Mouse (Mus musculus): ENCODE measurements around the gene Dbndd2. TPM values are rescaled to one million over a fixed set of nuclear protein-coding genes. Genes with fewer than 3 reads are reported as not detected.

Gene Dbndd2
- polyA plus RNA-seq, 1 experiment from 2014 or later = 13.1 TPM

DNA sequence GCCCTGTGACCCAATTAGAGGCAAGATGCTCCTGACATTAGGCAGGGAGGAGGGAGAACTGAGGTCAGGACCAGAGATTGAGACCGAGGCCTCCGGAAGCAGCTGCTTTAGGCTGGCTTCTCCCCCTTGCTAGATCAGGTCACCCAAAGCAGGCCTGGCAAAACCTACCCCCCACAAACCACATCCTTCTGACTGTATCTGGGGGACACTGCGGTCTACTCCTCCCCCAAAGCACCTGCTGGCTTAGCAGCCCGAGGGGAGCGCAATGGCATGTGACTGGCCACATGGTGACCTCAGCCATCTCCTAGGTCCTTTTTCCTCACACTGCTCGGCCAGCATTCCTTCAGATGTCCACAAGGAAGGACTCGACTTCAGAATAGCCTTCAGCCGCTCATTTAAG is 44.8 kb upstream of the Dbndd2 start:
- Histone ChIP-seq H3K4me1 (ENCODE audit: control insufficient read depth in 2 of 2, insufficient read depth in 2 of 2, low read length in 2 of 2) (peaks cover 25 to 61% of the 10 kb centered on the region in 2 experiments), H3K27ac (replicated peaks in 1 of 2; ENCODE audit: control insufficient read depth in 1 of 2, insufficient read depth in 1 of 2, low read depth in 2 of 2, low read length in 2 of 2) (no peak overlapping the region), H3K4me2 (ENCODE audit: low read length) (peak overlapping the region; percentile 86), H3K9me3 (ENCODE audit: control insufficient read depth, low read length) (no peaks in the 10 kb centered on the region), H3K27me3 (ENCODE audit: control insufficient read depth, insufficient read depth, low read length) (no peaks in the 10 kb centered on the region), H3K9ac (ENCODE audit: low read length) (peak overlapping the region; percentile 87; the same call in 1 of the 2 replicates), H3K36me3 (ENCODE audit: control insufficient read depth, insufficient read depth, low read length) (no peaks in the 10 kb centered on the region), H3K4me3 (ENCODE audit: control insufficient read depth in 1 of 2, insufficient read depth in 1 of 2, low read depth in 1 of 2, low read length in 2 of 2) (peak overlapping the region; percentile 67 to 68)
- 47% methylated on average over 8 of the region's 8 CpGs for WGBS
- no peak for ATAC-seq (ENCODE audit: insufficient number of reproducible peaks, insufficient read depth, low FRiP score, low read depth)

DNA sequence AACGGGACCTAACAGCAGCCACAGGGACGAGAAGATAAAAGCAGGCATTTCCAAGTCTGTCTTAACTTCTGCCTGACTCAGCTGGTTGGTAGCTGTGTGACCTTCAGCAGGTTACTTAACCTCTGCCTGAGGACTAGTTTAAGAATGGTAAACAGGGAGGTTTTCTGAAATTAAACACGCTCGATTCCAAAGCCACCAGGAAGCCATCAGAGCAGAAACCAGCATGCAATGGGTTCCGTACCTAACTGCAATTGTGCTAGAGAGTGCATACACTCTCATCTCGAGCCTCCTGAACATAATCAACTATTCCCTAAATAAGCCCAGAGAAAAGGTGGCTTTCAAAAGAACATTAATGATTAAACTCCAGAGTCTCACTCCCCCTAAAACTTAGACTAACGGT is 44.2 kb upstream of the Dbndd2 start:
- H3K9me3 ChIP-seq (ENCODE audit: control insufficient read depth, low read length) = no peaks in the 10 kb centered on the region
- peak overlapping the region; percentile 87 for H3K9ac ChIP-seq (ENCODE audit: low read length)
- peak overlapping the region; percentile 86 for H3K4me2 ChIP-seq (ENCODE audit: low read length)
- WGBS = 27% methylated on average over 7 of the region's 7 CpGs
- ATAC-seq (ENCODE audit: insufficient number of reproducible peaks, insufficient read depth, low FRiP score, low read depth) = no peak
- H3K27ac ChIP-seq (replicated peaks in 1 of 2; ENCODE audit: control insufficient read depth in 1 of 2, insufficient read depth in 1 of 2, low read depth in 2 of 2, low read length in 2 of 2) = no peak overlapping the region
- H3K4me1 ChIP-seq (ENCODE audit: control insufficient read depth in 2 of 2, insufficient read depth in 2 of 2, low read length in 2 of 2) = peaks cover 20 to 55% of the 10 kb centered on the region in 2 experiments
- H3K36me3 ChIP-seq (ENCODE audit: control insufficient read depth, insufficient read depth, low read length) = no peaks in the 10 kb centered on the region
- no peaks in the 10 kb centered on the region for H3K27me3 ChIP-seq (ENCODE audit: control insufficient read depth, insufficient read depth, low read length)
- H3K4me3 ChIP-seq (ENCODE audit: control insufficient read depth in 1 of 2, insufficient read depth in 1 of 2, low read depth in 1 of 2, low read length in 2 of 2) = peak overlapping the region; percentile 67 to 68

DNA sequence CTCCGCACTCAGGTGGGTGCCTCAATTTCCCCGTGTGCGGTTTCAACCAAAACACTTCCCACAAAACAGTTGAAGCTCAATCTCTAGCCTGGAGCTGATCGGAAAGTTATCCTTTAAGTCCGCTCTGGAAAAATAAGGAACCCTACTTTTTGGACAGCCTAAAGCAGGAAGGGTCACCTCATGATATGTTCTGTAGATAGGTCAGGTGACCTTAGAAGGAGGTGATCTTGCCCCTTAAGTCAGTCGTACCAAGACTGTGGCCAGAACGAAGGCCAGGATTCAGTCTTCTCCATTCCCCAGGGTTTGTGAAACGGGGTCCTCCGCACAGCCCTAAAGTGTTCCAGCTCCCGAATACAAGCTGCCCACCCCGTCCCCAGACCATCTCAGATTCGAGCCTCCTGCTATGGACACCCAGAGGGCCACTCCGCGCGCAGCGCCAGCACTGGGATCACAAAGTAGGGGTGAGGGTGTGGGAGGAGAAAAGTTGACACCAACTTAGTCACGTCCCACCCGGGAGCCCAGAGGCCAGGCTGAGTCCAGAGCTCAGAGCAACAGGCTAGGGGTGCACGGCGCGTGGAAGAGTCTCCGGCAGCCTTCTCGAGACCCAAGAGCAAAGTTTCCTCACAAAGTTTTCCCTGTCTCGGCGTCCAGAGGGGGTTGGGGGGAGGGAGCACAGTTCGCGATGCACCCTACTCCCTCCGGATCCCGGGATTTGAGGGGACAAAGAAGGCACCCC is 43.4 kb upstream of the Dbndd2 start:
- H3K27me3 ChIP-seq (ENCODE audit: control insufficient read depth, insufficient read depth, low read length) = no peaks in the 10 kb centered on the region
- 2% methylated on average over 29 of the region's 29 CpGs for WGBS
- peak overlapping the region; percentile 72 to 74 for H3K27ac ChIP-seq (replicated peaks in 1 of 2; ENCODE audit: control insufficient read depth in 1 of 2, insufficient read depth in 1 of 2, low read depth in 2 of 2, low read length in 2 of 2)
- H3K36me3 ChIP-seq (ENCODE audit: control insufficient read depth, insufficient read depth, low read length) = no peaks in the 10 kb centered on the region
- peaks cover 16 to 48% of the 10 kb centered on the region in 2 experiments for H3K4me1 ChIP-seq (ENCODE audit: control insufficient read depth in 2 of 2, insufficient read depth in 2 of 2, low read length in 2 of 2)
- H3K4me2 ChIP-seq (ENCODE audit: low read length) = peak overlapping the region; percentile 86
- peak overlapping the region; percentile 67 to 68 for H3K4me3 ChIP-seq (ENCODE audit: control insufficient read depth in 1 of 2, insufficient read depth in 1 of 2, low read depth in 1 of 2, low read length in 2 of 2)
- peak overlapping the region; percentile 87 for H3K9ac ChIP-seq (ENCODE audit: low read length)
- no peaks in the 10 kb centered on the region for H3K9me3 ChIP-seq (ENCODE audit: control insufficient read depth, low read length)
- ATAC-seq (ENCODE audit: insufficient number of reproducible peaks, insufficient read depth, low FRiP score, low read depth) = peak; percentile 66

- peaks cover 16 to 44% of the 10 kb centered on the region in 2 experiments for H3K4me1 ChIP-seq (ENCODE audit: control insufficient read depth in 2 of 2, insufficient read depth in 2 of 2, low read length in 2 of 2)
- ATAC-seq (ENCODE audit: insufficient number of reproducible peaks, insufficient read depth, low FRiP score, low read depth) = peak; percentile 84
Observed at GRCm38 (mm10) chr2:164443051-164443437, 42.9 kb upstream of the Dbndd2 start.

GRCm38 (mm10) chr2:164443460-164444000 is 42.4 kb upstream of the Dbndd2 start, which contains the start of gene Sdc4:
Sdc4 (minus strand) TSS chr2:164443887.
- peak within 1 kb of the TSS; percentile 86 for H3K4me2 ChIP-seq (ENCODE audit: low read length)
- H3K36me3 ChIP-seq (ENCODE audit: control insufficient read depth, insufficient read depth, low read length) = no peaks in the 10 kb centered on the region
- WGBS = 9% methylated on average over 18 of the region's 18 CpGs
- peaks cover 14 to 41% of the 10 kb centered on the region in 2 experiments for H3K4me1 ChIP-seq (ENCODE audit: control insufficient read depth in 2 of 2, insufficient read depth in 2 of 2, low read length in 2 of 2)
- H3K4me3 ChIP-seq (ENCODE audit: control insufficient read depth in 1 of 2, insufficient read depth in 1 of 2, low read depth in 1 of 2, low read length in 2 of 2) = peak within 1 kb of the TSS; percentile 67 to 68
- peak within 1 kb of the TSS; percentile 72 to 74 for H3K27ac ChIP-seq (replicated peaks in 1 of 2; ENCODE audit: control insufficient read depth in 1 of 2, insufficient read depth in 1 of 2, low read depth in 2 of 2, low read length in 2 of 2)
- no peaks in the 10 kb centered on the region for H3K27me3 ChIP-seq (ENCODE audit: control insufficient read depth, insufficient read depth, low read length)
- H3K9ac ChIP-seq (ENCODE audit: low read length) = peak within 1 kb of the TSS; percentile 87
- ATAC-seq (ENCODE audit: insufficient number of reproducible peaks, insufficient read depth, low FRiP score, low read depth) = no peak
- no peaks in the 10 kb centered on the region for H3K9me3 ChIP-seq (ENCODE audit: control insufficient read depth, low read length)

More at GRCm38 (mm10) chr2:164443051-164443437, 42.9 kb upstream of the Dbndd2 start:
- no peaks in the 10 kb centered on the region for H3K9me3 ChIP-seq (ENCODE audit: control insufficient read depth, low read length)
- peak overlapping the region; percentile 86 for H3K4me2 ChIP-seq (ENCODE audit: low read length)
- no peaks in the 10 kb centered on the region for H3K36me3 ChIP-seq (ENCODE audit: control insufficient read depth, insufficient read depth, low read length)
- under 1% methylated on average over 25 of the region's 26 CpGs for WGBS
- H3K27ac ChIP-seq (replicated peaks in 1 of 2; ENCODE audit: control insufficient read depth in 1 of 2, insufficient read depth in 1 of 2, low read depth in 2 of 2, low read length in 2 of 2) = peak overlapping the region; percentile 72 to 74
- no peaks in the 10 kb centered on the region for H3K27me3 ChIP-seq (ENCODE audit: control insufficient read depth, insufficient read depth, low read length)
- peak overlapping the region; percentile 67 to 68 for H3K4me3 ChIP-seq (ENCODE audit: control insufficient read depth in 1 of 2, insufficient read depth in 1 of 2, low read depth in 1 of 2, low read length in 2 of 2)
- peak overlapping the region; percentile 87 for H3K9ac ChIP-seq (ENCODE audit: low read length)

GRCm38 (mm10) chr2:164444701-164445100 is 41.2 kb upstream of the Dbndd2 start:
- peaks cover 17 to 42% of the 10 kb centered on the region in 2 experiments for H3K4me1 ChIP-seq (ENCODE audit: control insufficient read depth in 2 of 2, insufficient read depth in 2 of 2, low read length in 2 of 2)
- WGBS = 81% methylated on average over 2 of the region's 2 CpGs
- ATAC-seq (ENCODE audit: insufficient number of reproducible peaks, insufficient read depth, low FRiP score, low read depth) = no peak
- no peak overlapping the region for H3K27ac ChIP-seq (replicated peaks in 1 of 2; ENCODE audit: control insufficient read depth in 1 of 2, insufficient read depth in 1 of 2, low read depth in 2 of 2, low read length in 2 of 2)
- H3K4me3 ChIP-seq (ENCODE audit: control insufficient read depth in 1 of 2, insufficient read depth in 1 of 2, low read depth in 1 of 2, low read length in 2 of 2) = no peak overlapping the region
- no peaks in the 10 kb centered on the region for H3K9me3 ChIP-seq (ENCODE audit: control insufficient read depth, low read length)
- H3K27me3 ChIP-seq (ENCODE audit: control insufficient read depth, insufficient read depth, low read length) = no peaks in the 10 kb centered on the region
- H3K4me2 ChIP-seq (ENCODE audit: low read length) = no peak overlapping the region
- no peaks in the 10 kb centered on the region for H3K36me3 ChIP-seq (ENCODE audit: control insufficient read depth, insufficient read depth, low read length)
- no peak overlapping the region for H3K9ac ChIP-seq (ENCODE audit: low read length)

DNA sequence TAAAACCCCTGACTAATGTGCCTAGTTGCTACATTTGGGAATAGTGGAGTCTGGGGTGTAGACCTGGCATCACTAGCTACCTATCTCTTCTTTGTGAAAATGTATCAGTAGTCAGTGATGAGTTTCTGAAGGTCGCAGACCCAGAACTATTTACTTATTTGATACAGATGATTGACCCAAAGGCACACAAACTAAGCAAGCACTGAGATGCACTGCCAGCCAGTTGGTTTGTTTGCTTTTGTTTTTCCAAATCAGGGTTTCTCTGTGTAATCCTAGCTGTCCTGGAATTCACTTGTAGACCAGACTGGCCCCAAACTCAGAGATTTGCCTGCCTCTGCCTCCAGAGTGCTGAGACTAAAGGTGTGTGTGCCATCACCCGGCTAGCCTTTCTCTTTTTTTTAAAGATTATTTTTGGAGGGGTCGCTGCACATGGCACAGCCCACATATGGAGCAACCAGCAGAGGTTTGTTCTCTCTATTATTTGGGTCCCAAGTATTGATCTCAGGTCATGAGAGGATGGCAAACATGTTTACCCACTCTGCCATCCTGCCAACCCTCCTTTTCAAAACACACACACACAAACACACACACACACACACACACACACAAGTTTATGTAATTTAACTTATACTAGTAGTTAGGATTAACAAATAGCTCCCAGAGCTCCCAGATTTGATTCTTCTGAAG is 40.4 kb upstream of the Dbndd2 start:
- Histone ChIP-seq H3K9me3 (ENCODE audit: control insufficient read depth, low read length) (peaks cover 5% of the 10 kb centered on the region; the same call in 1 of the 2 replicates), H3K4me1 (ENCODE audit: control insufficient read depth in 2 of 2, insufficient read depth in 2 of 2, low read length in 2 of 2) (peaks cover 18 to 39% of the 10 kb centered on the region in 2 experiments), H3K27me3 (ENCODE audit: control insufficient read depth, insufficient read depth, low read length) (no peaks in the 10 kb centered on the region), H3K36me3 (ENCODE audit: control insufficient read depth, insufficient read depth, low read length) (no peaks in the 10 kb centered on the region), H3K27ac (replicated peaks in 1 of 2; ENCODE audit: control insufficient read depth in 1 of 2, insufficient read depth in 1 of 2, low read depth in 2 of 2, low read length in 2 of 2) (no peak overlapping the region), H3K4me2 (ENCODE audit: low read length) (no peak overlapping the region), H3K9ac (ENCODE audit: low read length) (no peak overlapping the region), H3K4me3 (ENCODE audit: control insufficient read depth in 1 of 2, insufficient read depth in 1 of 2, low read depth in 1 of 2, low read length in 2 of 2) (no peak overlapping the region)
- no peak for ATAC-seq (ENCODE audit: insufficient number of reproducible peaks, insufficient read depth, low FRiP score, low read depth)
- 75% methylated on average over 3 of the region's 3 CpGs for WGBS

Measured in heart, embryonic 14.5 days (tissue).